ENCODE assay signal across 23 mouse cellular contexts in genomic region chr11:117182808-117183207, GRCm38 (mm10). TPM values are rescaled to one million over a fixed set of nuclear protein-coding genes. Genes with fewer than 3 reads are reported as not detected.
DNase-seq lines count a peak whose midpoint lies in the region; ATAC-seq lines count a peak whose summit lies in the region.
"Had no signal": no experiment of that assay in that cellular context is flagged by ENCODE, and none has a peak within 500 bp of the region (broad histone marks: within the 10 kb centered on the region; RNA-seq: fewer than 3 reads in every experiment).

No protein-coding gene starts in this region.

- WGBS in midbrain, embryonic 11.5 days = 95% methylated on average over 3 of the region's 3 CpGs
- WGBS in midbrain, embryonic 13.5 days = 88% methylated on average over 3 of the region's 3 CpGs
- WGBS in embryonic facial prominence, embryonic 15.5 days = 46% methylated on average over 3 of the region's 3 CpGs
- 86% methylated on average over 3 of the region's 3 CpGs for WGBS in heart, embryonic 10.5 days

- no peak for ATAC-seq in midbrain, embryonic 11.5 days (ENCODE audit: low FRiP score)
- no peak for ATAC-seq in midbrain, embryonic 13.5 days
- ATAC-seq in embryonic facial prominence, embryonic 15.5 days (ENCODE audit: insufficient number of reproducible peaks, low FRiP score, low TSS enrichment, low read depth) = no peak
- ATAC-seq: activated CD4-positive, CD25-positive, alpha-beta regulatory T cell, adult 4 months; forebrain, embryonic 13.5 days; forebrain, embryonic 15.5 days; forebrain, postnatal 0 days; Patski had no signal

- H3K27ac ChIP-seq in midbrain, embryonic 11.5 days (ENCODE audit: low read depth, low read length) = no peak overlapping the region
- H3K27ac ChIP-seq in midbrain, embryonic 13.5 days = no peak overlapping the region
- peak overlapping the region; percentile 55; the same call in 1 of the 2 replicates for H3K27ac ChIP-seq in embryonic facial prominence, embryonic 15.5 days (replicated peaks)
- H3K27ac ChIP-seq in heart, embryonic 10.5 days = no peak overlapping the region
- H3K27ac ChIP-seq: embryonic facial prominence, embryonic 12.5 days; forebrain, embryonic 13.5 days; forebrain, embryonic 15.5 days had no signal

- H3K36me3 ChIP-seq in midbrain, embryonic 11.5 days (ENCODE audit: control insufficient read depth, insufficient read depth, low read length) = no peaks in the 10 kb centered on the region
- no peaks in the 10 kb centered on the region for H3K36me3 ChIP-seq in midbrain, embryonic 13.5 days
- H3K36me3 ChIP-seq in embryonic facial prominence, embryonic 15.5 days = no peaks in the 10 kb centered on the region
- H3K36me3 ChIP-seq in heart, embryonic 10.5 days = no peaks in the 10 kb centered on the region
- H3K36me3 ChIP-seq: embryonic facial prominence, embryonic 12.5 days; forebrain, embryonic 15.5 days had no signal

- H3K9ac ChIP-seq in midbrain, embryonic 11.5 days (ENCODE audit: low read length) = no peak overlapping the region
- no peak overlapping the region for H3K9ac ChIP-seq in midbrain, embryonic 13.5 days (replicated peaks)
- no peak overlapping the region for H3K9ac ChIP-seq in embryonic facial prominence, embryonic 15.5 days
- H3K9ac ChIP-seq: embryonic facial prominence, embryonic 12.5 days; forebrain, embryonic 13.5 days; forebrain, embryonic 15.5 days; forebrain, postnatal 0 days had no signal

- H3K9me3 ChIP-seq in midbrain, embryonic 11.5 days (ENCODE audit: control insufficient read depth, low read length) = no peaks in the 10 kb centered on the region; the same call in none of the 2 replicates
- peaks cover 18% of the 10 kb centered on the region for H3K9me3 ChIP-seq in midbrain, embryonic 13.5 days
- no peaks in the 10 kb centered on the region; the same call in 1 of the 2 replicates for H3K9me3 ChIP-seq in embryonic facial prominence, embryonic 15.5 days (replicated peaks)
- peaks cover 17% of the 10 kb centered on the region for H3K9me3 ChIP-seq in heart, embryonic 10.5 days

- no peak overlapping the region for H3K4me2 ChIP-seq in midbrain, embryonic 11.5 days
- no peak overlapping the region for H3K4me2 ChIP-seq in midbrain, embryonic 13.5 days (replicated peaks)
- no peak overlapping the region for H3K4me2 ChIP-seq in embryonic facial prominence, embryonic 15.5 days (replicated peaks)
- H3K4me2 ChIP-seq: embryonic facial prominence, embryonic 12.5 days; forebrain, embryonic 13.5 days; forebrain, embryonic 15.5 days had no signal

- no peak overlapping the region for H3K4me3 ChIP-seq in midbrain, embryonic 11.5 days (ENCODE audit: low read depth, low read length)
- H3K4me3 ChIP-seq in midbrain, embryonic 13.5 days (replicated peaks) = no peak overlapping the region
- no peak overlapping the region for H3K4me3 ChIP-seq in embryonic facial prominence, embryonic 15.5 days (replicated peaks)
- H3K4me3 ChIP-seq in heart, embryonic 10.5 days = no peak overlapping the region
- H3K4me3 ChIP-seq: embryonic facial prominence, embryonic 12.5 days; erythroblast, embryonic 14.5 days; forebrain, embryonic 13.5 days; forebrain, embryonic 15.5 days had no signal

- peak; percentile 47 for DNase-seq in midbrain, embryonic 11.5 days (ENCODE audit: low spot score, missing footprints)
- peak; percentile 20 for DNase-seq in adipocyte (ENCODE audit: low spot score)
- no peak for DNase-seq in ovary, postnatal 14 days (ENCODE audit: low spot score)
- DNase-seq in adrenal gland, adult (ENCODE audit: inconsistent age in 2 of 2, low spot score in 1 of 2) = no peak
- no peak for DNase-seq in heart, embryonic 10.5 days (ENCODE audit: low spot score)
- DNase-seq: adrenal gland, adult 8-10 months; adrenal gland, postnatal 14 days; cerebellum, adult 11 months; cerebellum, adult 18-20 months; cerebellum, adult 8-10 months; cerebellum, adult 9-11 months; cerebellum, postnatal 14 days; cerebellum, postnatal 36 days; embryo, embryonic 11 days; forebrain, postnatal 0 days had no signal

- no peaks in the 10 kb centered on the region for H3K27me3 ChIP-seq in midbrain, embryonic 11.5 days (ENCODE audit: control insufficient read depth, insufficient read depth, low read length)
- no peaks in the 10 kb centered on the region for H3K27me3 ChIP-seq in midbrain, embryonic 13.5 days
- H3K27me3 ChIP-seq in embryonic facial prominence, embryonic 15.5 days = no peaks in the 10 kb centered on the region
- H3K27me3 ChIP-seq in heart, embryonic 10.5 days (ENCODE audit: insufficient read depth, poor library complexity, severe bottlenecking) = no peaks in the 10 kb centered on the region
- H3K27me3 ChIP-seq: embryonic facial prominence, embryonic 12.5 days; forebrain, embryonic 13.5 days; forebrain, embryonic 15.5 days; Patski had no signal

- H3K4me1 ChIP-seq in midbrain, embryonic 11.5 days (ENCODE audit: control insufficient read depth, insufficient read depth, low read length) = no peaks in the 10 kb centered on the region
- H3K4me1 ChIP-seq in midbrain, embryonic 13.5 days (replicated peaks) = no peaks in the 10 kb centered on the region
- peaks cover 15% of the 10 kb centered on the region; the same call in 1 of the 2 replicates for H3K4me1 ChIP-seq in embryonic facial prominence, embryonic 15.5 days
- 0 out of 2 replicates have a peak, but pooled peaks cover 9% of the 10 kb centered on the region for H3K4me1 ChIP-seq in heart, embryonic 10.5 days
- H3K4me1 ChIP-seq: forebrain, embryonic 13.5 days; forebrain, embryonic 15.5 days had no signal

RNA-seq across cellular contexts. Expression of gene Sept9, which starts 16.7 kb away (rescaled TPM):
- 146 and 152 TPM in 2 replicates for polyA plus RNA-seq in midbrain, embryonic 11.5 days (2014; fragmentation: Nextera tagmentation; extraction: Ambion mirVana)
- 121 and 125 TPM in 2 replicates for polyA plus RNA-seq in midbrain, embryonic 13.5 days (2015; fragmentation: Nextera tagmentation; extraction: Ambion mirVana)
- polyA plus RNA-seq in embryonic facial prominence, embryonic 15.5 days (2015; fragmentation: Nextera tagmentation; extraction: Ambion mirVana) = 150 and 157 TPM in 2 replicates
- 148 and 164 TPM in 2 replicates for polyA plus RNA-seq in heart, embryonic 10.5 days (2016; fragmentation: Nextera tagmentation; extraction: Ambion mirVana)

Comparison
In these comparisons a context has a peak if more than half of its experiments do, and no peak if none do; other contexts are left out.
1. DNase-seq: peak in midbrain, embryonic 11.5 days (single experiment) and adipocyte (single experiment); none in ovary, postnatal 14 days (single experiment), adrenal gland, adult (0 of 2) and heart, embryonic 10.5 days (single experiment).